Mouse (Mus musculus): ENCODE measurements around the gene Prr14l.
"Not testable (repeated sequence)": the region's sequence is repeated elsewhere in the genome, so short reads cannot be mapped to it uniquely, and the experiment has no call there.

Gene Prr14l

DNA sequence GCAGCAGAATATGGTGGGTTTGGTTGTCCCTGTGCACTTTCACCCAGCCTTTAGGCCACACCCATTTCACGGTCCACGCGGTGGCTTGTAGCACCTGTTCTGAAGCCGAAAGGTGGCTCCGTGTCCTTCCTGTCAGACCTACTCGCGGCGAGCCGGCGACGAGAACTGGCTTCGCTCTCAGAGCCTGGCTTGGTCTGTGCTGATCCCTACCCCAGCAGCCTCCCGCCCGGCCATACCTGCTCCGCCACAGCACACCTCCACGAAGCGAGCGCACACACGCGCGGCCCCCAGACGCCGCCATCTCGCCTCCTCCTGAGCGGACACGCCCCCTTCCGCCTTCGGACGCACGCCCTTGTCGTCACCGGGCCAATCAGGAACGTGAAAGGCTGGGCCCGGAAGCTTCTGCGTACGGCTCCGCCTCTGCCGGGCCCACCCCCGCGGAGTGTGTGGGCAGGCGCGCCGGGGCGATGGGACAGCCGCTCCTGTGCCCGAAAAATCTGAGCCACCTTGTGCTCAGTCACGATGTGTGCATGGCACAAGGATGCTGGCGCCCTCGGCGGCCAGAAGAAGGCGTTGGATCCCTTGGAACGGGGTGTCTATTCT, 68.6 kb downstream of the Prr14l start, which contains the start of gene Pisd:
Gene Pisd, minus strand, starts transcription at position 334 of the 603 bp plus-strand sequence.
- peak; percentile 96 for DNase-seq

DNA sequence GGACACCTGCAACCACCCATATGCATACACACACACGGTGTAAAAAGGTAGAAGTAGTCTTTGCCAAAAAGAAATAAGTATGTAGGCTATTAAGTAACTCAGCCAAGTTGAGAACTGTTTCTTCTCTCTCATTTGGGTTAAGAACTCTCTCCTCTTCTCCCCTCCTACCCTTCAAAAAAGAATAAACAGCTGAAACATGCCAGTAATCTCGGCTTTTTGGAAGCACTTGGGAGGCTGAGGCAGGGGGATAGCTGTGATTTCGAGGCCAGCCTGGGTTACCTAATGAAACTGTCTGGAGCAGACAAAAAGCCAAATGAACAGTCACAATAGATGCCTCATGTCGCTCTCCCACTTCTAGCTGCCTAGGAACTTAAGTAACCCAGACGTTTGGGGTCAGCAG, 69.3 kb downstream of the Prr14l start:
- no peak for DNase-seq

DNA sequence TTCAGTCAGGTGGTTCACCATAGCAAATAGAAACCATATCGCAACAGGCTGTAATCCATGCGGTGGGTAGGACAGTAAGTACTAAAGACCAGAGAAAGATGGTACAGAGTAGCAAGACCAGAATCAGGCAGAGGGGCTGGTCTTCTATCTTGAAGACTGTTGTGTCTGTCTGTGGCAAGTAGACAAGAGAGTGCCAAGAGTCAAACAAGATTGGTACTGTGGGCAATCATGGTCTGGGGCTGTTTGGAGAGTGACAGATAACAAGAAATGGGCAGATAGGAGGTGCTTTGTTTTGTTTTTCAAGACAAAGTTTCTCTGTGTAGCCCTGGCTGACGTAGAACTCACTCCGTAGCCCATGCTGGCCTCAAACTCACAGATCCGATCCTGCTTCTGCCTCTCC, 72.5 kb downstream of the Prr14l start:
- DNase-seq = no peak

DNA sequence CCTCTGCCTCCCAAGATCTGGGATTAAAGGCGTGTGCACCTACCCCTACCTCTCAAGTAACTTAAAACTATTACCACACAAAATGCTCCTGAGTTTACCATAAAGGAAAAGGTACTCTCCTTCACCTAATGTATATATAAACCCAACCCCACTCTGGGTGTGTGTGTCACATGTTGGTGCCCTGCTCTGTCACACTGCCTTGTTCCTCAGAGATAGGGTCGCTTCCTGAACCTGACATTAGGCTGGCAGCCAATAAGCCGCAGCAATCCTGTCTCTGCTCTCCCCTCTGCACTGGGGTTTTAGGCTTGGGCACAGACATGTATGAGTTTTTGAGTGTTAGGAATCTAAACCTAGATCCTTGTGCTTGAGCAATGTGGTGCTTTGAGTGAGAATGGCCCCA, 75.9 kb downstream of the Prr14l start:
- DNase-seq = no peak

DNA sequence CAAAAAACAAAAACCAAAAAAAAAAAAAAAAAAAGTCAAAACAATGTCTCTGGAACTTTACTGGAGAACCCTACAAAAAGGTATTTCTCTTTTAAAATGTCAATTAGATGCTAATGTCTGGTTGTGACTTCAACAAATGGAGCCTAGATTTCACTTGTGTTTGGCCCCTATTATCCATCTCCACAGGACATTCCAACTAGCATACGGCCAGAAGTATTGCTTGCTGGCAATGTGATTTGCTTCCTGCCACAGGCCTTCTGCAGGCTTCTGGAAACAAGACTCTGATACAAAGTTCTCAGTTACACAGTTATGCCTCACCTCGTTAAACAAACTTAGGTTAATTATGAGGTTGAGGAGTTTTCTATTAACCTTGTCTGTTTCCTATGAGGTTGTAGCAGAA, 81.7 kb downstream of the Prr14l start:
- no peak for DNase-seq

DNA sequence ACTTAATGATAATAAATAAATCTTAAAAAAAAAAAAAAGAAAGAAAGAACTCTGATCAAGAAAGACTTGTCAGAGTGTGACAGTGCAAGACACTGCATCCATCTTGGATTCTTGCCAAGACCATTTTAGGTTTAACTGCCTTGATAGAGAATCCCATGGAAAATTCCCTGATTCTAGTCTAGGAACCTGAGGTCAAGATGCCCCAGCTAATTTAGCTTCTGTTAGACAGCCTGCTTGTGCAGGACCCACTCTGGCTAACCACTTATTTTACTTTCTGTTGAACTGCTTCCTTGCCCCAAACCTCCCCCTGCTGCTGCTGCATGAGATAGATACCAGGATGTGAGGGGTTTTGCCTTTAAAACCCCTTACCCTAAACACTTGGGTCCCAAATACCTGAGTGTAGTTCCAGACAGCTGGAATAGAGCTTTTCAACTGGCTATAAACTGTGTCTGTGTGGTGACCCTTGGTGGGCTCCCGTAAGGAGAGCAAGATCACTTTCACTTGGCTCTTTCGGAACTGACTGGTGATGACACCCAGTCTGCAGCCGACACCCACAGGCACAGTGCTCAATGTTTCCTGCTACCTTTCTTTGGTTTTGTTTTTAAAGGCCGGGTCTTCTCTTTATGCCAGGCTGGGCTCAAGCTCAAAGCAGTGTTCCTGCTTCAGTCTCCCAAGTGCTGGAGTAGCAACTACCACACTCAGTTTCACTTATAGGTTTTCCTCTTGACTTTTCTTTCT, 86.3 kb downstream of the Prr14l start:
- DNase-seq = no peak

DNA sequence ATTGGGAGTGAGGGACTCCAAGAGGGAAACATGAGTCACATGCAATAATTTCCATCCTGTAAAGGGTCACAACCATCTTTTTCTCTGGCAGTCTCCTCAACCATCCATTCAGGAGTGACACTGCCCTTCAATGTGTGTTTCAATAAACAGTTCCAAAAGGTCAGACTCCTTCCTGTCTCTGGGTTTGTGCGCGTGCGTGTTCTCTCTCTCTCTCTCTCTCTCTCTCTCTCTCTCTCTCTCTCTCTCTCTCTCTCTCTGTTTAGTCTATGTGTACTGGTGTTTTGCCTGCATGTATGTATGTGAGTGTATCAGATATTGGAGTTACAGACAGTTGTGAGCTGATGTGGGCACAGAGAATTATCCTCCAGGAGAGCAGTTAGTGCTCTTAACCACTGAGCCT, 87.1 kb downstream of the Prr14l start:
- no peak for DNase-seq

DNA sequence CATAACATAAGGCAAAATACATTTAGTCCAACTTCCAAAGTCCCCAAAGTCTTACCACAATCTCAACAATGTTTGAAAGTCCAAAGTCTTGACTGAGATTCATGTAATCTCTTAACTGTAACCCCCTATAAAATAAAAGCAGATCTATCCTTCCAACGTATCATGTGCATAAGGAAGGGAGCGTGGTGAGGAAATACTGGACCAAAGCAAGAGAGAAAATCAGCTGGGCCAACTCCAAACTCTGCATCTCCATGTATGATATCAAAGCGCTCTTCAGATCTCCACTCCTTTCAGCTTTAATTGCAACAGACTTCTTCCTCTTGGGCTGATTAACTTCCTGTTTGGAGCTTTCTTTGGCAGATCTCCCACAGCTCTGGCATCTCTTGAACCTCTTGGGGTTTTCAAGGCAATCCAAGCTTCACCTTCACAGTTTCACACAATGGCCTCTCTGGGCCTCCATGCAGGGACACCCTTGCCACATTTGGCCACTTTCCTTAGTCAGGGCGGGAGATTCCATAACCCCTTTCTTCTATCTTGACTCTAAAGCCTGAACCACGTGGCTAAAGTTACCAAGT, 92.4 kb downstream of the Prr14l start:
- DNase-seq = no peak

DNA sequence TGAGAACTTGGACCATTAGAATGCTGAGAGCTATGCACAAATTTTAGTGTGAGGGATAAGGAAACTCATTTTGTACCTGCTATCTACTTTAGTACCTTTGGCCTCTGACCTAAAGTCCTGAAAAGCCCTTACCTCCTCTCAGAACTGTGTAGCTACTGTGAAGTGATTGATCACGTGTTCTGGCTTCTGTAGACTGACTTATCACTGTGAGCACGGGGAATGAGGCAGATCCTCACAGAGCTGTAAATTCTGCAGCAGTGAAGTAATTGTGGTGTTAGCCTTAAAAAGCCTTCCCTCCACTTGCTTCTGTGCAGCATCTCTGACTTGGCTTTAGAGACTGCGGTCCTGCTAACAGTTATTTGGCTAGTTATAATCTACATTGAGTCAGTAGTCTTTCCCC, 93.3 kb downstream of the Prr14l start:
- no peak for DNase-seq

DNA sequence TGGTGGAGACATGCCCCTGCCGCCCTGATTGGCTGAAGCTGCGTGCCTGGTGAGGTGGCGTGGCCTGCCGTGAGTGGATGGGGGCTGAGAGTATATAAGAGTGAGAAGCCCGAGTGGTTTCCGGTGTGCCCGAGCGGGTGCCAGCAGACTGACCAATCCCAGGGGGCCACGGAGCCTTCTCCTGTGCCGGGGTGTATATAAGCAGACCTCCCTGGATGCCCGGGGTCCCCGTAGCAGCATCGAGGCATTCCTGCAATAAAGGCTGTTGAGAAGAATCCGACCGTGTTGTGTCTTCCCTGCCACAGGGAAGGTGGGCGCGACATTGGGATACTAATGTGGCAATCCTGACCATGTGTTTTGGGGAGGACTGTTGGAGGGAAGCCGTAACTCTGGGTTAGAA, 93.7 kb downstream of the Prr14l start:
- DNase-seq = not testable (repeated sequence)

DNA sequence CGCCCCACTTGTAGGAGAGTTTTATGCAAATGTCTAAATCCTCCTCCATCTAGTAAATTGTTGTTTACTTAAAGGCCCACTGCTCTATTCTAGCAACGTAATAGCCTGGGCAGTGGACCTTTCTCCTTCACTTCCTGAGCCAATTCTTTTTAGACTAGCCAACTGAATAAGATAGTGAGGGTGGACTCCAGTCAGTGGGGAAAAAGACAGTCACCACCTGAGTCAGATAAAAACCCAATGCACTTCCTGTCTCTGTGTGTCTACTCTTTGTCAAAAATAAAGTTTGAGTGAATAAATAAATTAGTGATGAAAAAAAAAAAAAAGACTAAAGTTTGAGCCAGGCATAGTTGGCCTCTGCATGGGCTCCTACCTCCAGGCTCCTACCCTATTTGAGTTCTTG, 94.4 kb downstream of the Prr14l start:
- no peak for DNase-seq

DNA sequence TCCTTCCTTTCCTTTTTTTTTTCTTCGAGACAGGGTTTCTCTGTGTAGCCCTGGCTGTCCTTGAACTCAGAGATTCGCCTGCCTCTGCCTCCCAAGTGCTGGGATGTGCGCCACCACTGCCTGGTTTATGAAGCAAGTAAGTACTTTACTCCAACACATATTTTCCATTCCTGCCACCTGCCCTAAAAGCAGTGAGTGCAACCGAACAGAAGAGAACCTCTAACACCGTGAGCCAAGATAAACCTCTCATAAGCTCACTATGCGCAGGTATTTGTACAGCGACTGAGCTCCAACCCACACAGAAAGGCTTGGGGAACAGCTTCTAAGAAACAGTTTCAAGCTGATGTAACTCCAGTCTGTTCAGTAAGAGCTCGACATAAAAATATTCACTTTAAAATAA, 97.9 kb downstream of the Prr14l start:
- no peak for DNase-seq

DNA sequence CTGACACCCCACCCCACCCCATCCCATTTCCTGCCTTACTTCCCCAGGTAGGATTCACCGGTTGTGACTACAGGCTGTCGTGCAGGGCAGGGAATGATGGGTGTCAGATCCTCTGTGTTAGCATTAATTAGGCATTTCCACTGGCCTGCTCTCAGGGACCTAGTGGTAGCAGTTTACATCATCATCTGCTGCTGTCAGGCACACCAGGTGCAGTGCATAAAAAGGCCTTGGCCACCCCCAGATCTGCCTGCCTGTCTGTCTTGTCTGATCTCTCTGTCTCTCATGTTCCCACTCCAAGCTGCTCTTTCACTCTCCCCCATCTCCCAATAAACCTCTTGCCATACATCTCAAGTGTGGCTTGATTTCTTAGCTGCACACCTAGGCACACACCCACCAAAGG, 102.3 kb downstream of the Prr14l start:
- DNase-seq = peak; percentile 28

DNA sequence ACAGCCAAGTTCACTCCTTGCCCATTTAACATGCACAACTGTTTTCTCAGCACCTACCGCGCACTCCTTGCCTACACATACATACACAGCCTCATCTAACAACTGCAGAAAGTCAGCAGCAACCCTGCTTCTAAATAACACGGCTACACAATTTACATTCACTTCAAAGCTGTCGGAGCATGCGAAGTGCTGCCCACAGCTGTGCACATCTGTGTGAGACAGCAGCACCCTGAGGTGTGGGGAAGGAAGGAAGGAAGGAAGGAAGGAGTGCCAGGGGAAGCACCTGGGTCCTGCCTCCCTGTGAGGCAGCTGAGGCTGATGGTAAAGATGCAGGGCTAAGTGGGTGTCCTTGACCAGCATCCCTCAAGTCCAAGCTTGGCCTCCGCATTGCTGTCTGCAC, 105.1 kb downstream of the Prr14l start:
- DNase-seq = peak; percentile 77

DNA sequence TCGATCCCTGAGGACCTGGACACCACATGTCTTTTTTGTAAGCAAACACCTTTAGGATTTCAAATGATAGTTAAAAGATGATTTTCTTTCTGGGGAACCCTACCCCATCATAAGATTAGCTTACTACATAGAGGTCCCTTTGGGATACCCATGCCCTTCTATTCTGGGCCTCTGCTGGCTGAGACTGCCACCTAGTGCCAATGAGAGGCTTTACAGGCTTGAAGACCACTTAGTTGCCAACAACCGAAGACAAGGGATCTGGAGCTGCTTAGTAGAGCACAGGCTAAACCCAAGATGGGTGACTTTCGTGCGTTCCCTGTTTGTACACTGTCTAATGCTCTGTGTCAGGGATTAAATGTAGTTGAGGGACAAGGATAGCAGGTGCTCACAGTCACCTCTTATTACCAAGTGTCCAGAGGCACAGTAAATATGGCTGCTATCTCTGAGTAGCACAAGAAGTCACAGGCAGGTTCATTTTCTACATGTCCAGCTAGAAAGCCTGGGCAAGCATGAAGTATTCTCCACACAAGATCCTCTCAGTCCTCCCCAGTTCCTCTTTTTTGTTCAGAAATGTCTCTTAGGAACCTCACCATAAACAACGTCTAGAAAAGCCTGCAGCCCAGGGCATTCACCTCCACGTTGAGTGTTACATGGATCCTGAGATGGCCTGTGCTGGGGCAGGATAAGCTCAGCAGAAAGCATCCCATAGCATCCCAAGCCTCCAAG, 106.2 kb downstream of the Prr14l start:
- peak; percentile 63 for DNase-seq

DNA sequence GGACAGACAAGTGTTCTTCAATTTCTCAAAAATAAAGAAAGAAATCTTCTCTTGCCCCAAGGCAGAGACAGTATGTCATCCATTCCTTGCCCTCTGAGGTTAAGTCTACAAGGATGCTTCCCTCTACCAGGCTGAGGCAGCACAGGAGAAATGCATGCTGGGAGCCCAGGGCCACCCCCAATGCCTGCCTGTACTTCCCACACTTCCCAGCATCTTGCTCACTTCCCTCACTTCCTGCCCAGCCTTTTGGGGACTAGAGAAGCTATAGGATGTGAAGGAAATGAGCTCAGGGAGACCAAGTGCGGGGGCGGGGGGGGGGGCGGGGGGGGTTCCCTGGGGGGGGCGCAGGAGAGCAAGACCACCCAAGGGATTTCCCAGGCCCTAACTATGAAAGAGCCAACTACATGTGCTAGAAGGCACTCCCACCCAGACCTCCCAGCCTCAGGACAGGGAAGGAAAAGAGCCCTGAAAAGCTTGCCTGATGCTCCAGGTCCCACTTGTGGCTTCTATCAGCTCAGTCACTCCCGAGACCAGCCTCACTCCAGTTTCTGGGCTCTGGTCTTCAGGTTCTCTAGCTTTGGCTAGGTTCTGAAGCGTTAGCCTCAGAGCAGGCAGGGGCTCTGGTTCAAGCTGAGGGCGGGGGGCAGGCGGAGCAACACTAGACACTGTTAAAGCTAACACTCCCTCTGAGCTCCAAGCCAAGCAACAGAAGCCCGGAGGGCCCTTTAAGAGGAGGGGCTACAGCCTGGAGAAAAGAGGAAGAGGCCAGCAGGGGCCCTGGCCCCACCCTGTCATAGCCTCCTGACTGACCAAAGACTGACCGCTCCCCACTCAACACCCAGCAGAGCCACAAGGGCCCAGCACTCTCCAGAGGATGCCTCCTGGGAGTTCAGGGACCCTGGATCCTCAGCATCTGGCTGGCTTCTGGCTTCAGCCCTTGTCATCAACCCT, 108.1 kb downstream of the Prr14l start:
- DNase-seq = peak; percentile 22

DNA sequence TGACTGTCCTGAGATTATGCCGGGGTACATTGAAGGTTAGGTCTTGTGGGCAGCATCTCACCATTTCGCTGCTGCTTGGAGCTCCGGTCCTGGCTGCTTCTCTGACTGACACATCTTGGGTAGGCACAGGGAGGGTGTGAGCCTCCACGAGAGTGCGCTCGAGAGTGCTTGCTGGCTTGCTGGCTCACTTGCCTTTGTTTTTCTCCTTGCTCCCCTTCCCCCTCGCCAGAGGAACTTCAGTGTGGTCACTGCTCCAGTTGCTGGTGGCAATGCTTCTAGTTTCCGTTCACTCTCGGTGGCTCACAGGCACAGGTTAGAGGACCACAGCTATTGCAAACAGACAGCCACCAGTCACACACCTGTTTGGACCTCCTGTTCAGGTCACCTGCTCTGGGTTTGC, 111.9 kb downstream of the Prr14l start:
- DNase-seq = peak; percentile 55

DNA sequence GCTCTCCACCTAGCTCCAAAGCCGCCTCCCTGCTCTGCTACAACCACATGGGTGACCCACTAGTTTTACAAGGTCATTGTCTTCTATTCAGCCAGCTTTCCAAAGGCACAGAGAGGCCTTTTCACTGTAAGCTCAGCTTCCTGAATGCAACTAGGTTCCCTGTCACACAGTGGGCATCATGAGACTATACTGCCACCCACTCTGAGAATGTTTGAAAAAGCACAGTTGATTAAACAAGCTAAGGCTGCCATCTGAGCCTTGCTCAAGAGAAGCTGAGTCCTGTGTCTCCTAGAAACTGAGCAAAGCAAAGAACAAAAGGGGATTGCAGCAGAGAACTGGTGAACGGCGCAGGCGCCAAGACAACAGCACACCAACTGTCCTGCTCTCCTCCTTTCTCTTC, 112.7 kb downstream of the Prr14l start:
- DNase-seq = not testable (repeated sequence)

DNA sequence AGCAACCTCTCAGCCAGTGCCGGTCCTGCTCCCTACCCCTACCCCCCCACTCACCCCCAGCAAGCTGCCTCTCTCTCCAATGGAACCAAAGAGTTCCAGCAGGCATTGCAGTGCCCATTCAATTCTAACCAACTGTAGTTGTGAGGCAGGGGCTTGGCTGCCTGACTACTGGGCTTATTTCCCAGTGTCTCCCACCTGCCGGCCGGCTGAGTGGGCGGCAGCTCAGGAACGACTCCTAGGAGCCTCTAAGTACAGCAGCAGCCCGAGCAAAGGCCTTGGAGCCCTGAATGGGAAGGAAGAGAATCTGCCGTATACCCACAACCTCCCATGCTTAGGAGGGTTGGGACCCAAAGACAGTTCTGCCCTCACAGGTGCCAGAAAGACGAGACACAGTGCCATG, 113.2 kb downstream of the Prr14l start:
- DNase-seq = not testable (repeated sequence)

DNA sequence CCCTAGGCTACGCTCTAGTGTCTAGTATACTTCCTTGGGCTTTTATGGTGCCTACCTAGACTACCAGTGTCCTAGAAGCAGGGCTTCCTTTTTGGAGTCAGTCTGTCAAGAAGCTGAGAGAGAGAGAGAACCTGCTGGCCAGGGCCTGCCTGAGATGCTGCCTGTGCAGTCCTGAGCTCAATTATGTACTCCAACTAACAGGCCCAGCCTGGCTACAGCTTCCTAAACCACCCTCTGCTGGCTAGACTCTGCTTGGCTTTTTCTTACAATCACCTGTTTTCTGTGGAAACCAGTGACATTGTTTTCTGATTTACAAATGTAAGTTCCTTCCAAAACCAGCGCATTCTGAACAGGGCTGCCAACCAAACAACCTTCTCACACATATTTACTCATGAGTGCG, 113.9 kb downstream of the Prr14l start:
- DNase-seq = no peak
